Mouse (Mus musculus) heart, postnatal 0 days (tissue): Measurements from ENCODE around the gene Bcr.

ENCODE experiments used
- CTCF ChIP-seq: IDR thresholded peaks from 2 replicates; pipeline ENCODE4 v1.5.1; 2016; ENCODE audit warnings: antibody characterized with exemption, control low read depth, low read depth
- EP300 ChIP-seq: IDR thresholded peaks from 2 replicates; pipeline ENCODE4 v1.6.1; 2016; ENCODE audit warnings: antibody characterized with exemption, low read depth

- TF ChIP-seq CTCF: no peak
- no peak for TF ChIP-seq EP300
Observed at GRCm38 (mm10) chr10:75211807-75212645, 151.6 kb downstream of the Bcr start, which contains the start of gene Specc1l.
